Mouse (Mus musculus): ENCODE results near the gene Lnx2.

GRCm38 (mm10) chr5:146985725-146986433 lies 90.5 kb downstream of the Lnx2 start:
- TF ChIP-seq CTCF (IDR thresholded peaks at IDR 0.05; ENCODE audit: low read depth) = no peak
- TF ChIP-seq EP300 (optimal IDR thresholded peaks at IDR 0.05) = no peak
